Mouse (Mus musculus): Measurements from ENCODE around the gene Ppp1r14c. TPM values are rescaled to one million over a fixed set of nuclear protein-coding genes. Genes with fewer than 3 reads are reported as not detected.

The Ppp1r14c gene
- polyA plus RNA-seq, 1 experiment from 2014 or later = 2.5 TPM

DNA sequence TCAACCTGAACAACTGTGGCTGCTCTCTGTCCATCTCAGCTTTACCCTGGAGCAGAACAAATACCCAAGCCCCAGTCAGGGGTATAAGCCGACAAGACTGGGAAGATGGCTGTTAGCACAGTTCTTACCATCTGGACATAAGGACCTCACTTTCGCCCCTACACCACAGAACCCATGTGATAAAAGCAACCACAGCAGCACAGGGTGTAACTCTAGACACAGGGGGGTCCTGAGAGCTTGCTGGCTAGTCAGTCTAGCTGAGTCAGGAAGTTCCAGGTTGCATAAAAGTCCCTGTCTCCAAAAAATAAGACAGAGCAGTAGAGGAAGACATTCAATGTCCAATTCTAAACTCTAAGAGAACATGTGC lies 142.3 kb downstream of the Ppp1r14c start:
- Histone ChIP-seq H3K4me3 (no peak overlapping the region), H3K27ac (replicated peaks) (no peak overlapping the region)

DNA sequence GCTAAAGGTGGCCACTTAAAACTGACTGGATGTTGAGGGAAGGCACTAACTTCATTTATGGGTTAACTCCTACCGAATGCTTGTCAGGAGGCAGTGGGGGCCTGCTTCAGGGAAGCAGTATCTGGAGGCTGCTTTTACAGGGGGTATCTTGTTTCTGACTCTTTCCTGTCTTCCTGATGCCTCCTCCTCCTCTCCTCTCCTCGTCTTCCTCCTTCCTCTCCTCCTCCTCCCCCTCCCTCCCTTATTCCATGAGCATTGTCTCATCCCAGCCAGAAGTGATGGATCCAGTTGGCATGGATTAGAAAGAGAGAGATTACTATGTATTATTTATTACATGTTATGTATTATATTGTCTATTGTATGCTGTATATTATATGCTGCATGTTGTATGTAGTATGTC lies 142.9 kb downstream of the Ppp1r14c start:
- Histone ChIP-seq H3K9me3 (replicated peaks) (no peaks in the 10 kb centered on the region; the same call in 1 of the 2 replicates), H3K4me1 (no peaks in the 10 kb centered on the region), H3K27ac (replicated peaks) (no peak overlapping the region), H3K4me3 (no peak overlapping the region), H3K27me3 (ENCODE audit: low read depth, poor library complexity, severe bottlenecking) (no peaks in the 10 kb centered on the region), H3K36me3 (no peaks in the 10 kb centered on the region)
- DNase-seq (ENCODE audit: low spot score) = no peak
- WGBS = 70% methylated on average over 2 of the region's 2 CpGs

More for the DNA sequence above, 142.3 kb downstream of the Ppp1r14c start:
- Histone ChIP-seq H3K9me3 (replicated peaks) (no peaks in the 10 kb centered on the region; the same call in 1 of the 2 replicates), H3K4me1 (no peaks in the 10 kb centered on the region), H3K36me3 (no peaks in the 10 kb centered on the region), H3K27me3 (ENCODE audit: low read depth, poor library complexity, severe bottlenecking) (no peaks in the 10 kb centered on the region)
- DNase-seq (ENCODE audit: low spot score) = no peak
- 83% methylated on average over 2 of the region's 2 CpGs for WGBS

DNA sequence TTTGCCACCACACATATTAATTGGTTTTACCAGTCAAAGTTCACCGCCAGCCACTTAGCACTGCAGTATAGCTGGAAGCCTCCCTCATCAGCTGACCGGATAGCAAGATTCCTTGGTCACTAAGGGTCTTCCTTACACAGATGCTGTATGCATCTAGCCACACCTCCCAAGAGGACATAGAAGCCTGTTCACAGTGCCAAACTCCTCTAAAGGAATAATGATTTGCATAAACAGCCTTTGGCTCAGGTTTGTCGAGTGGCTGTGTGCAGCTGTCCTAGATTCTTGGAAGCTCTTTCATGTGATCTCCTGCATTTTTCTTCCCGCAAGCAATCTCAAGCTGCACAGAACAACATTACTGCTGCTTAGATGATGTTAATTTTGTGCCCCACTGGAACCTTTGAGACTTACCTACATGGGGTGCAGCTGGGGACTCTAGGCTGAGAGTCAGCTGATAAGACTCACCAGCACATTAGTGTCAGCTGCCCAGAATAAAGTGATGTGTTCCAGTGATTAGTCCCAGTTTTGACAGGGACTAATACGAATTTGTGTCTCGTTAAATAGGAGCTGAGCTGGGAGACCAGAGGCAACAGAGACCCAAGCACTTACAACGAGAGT lies 143.9 kb downstream of the Ppp1r14c start:
- H3K36me3 ChIP-seq = no peaks in the 10 kb centered on the region
- peaks cover 4% of the 10 kb centered on the region; the same call in 1 of the 2 replicates for H3K4me1 ChIP-seq
- no peak for DNase-seq (ENCODE audit: low spot score)
- H3K9me3 ChIP-seq (replicated peaks) = no peaks in the 10 kb centered on the region; the same call in 1 of the 2 replicates
- H3K27ac ChIP-seq (replicated peaks) = no peak overlapping the region
- no peak overlapping the region for H3K4me3 ChIP-seq
- WGBS = 78% methylated on average over 7 of the region's 7 CpGs
- no peaks in the 10 kb centered on the region for H3K27me3 ChIP-seq (ENCODE audit: low read depth, poor library complexity, severe bottlenecking)

DNA sequence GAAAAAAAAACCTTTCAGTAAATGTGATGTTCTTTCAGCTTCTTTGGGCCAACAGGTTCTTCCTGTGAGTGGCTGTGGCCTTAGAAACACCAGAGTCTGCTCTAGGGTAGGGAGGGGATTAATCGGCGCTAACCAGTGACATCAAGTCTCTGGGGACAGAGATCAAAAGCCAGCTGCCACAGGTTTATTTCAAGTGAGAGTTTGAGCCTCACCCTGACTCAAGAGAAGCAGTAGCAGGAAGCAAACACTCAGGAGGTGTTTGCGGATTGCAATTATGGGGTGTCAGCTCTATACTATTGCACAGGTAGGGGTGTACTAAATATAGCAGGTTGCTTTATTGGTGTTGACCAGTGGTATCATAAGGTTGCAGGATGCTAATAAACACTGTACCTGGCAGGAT lies 144.6 kb downstream of the Ppp1r14c start:
- WGBS = 82% methylated on average over 3 of the region's 3 CpGs
- H3K9me3 ChIP-seq (replicated peaks) = no peaks in the 10 kb centered on the region; the same call in 1 of the 2 replicates
- peaks cover 6% of the 10 kb centered on the region; the same call in 1 of the 2 replicates for H3K4me1 ChIP-seq
- DNase-seq (ENCODE audit: low spot score) = no peak
- H3K27ac ChIP-seq (replicated peaks) = no peak overlapping the region
- no peaks in the 10 kb centered on the region for H3K36me3 ChIP-seq
- no peaks in the 10 kb centered on the region for H3K27me3 ChIP-seq (ENCODE audit: low read depth, poor library complexity, severe bottlenecking)
- H3K4me3 ChIP-seq = no peak overlapping the region

DNA sequence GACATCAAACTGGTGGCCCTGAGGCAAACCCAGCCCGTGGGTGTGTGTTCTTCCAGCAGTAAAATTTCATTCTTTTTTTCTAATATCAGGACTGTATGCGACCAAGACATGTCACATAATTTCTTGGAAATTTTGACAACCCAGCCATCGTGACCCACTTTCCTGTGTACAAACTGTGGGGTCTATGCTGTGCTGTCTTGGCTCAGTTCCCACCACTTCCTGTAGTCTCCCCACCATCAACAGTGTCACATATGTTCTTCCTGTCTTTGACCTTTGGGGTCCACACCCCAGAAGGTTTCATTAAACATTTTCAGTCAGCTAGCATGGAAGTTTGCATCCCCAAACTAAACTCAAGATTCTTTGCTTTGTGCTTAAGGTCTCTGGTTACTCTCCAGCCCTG lies 145.5 kb downstream of the Ppp1r14c start:
- Histone ChIP-seq H3K27ac (replicated peaks) (no peak overlapping the region), H3K9me3 (replicated peaks) (no peaks in the 10 kb centered on the region; the same call in 1 of the 2 replicates), H3K4me1 (peaks cover 6% of the 10 kb centered on the region; the same call in 1 of the 2 replicates), H3K36me3 (no peaks in the 10 kb centered on the region), H3K27me3 (ENCODE audit: low read depth, poor library complexity, severe bottlenecking) (no peaks in the 10 kb centered on the region), H3K4me3 (no peak overlapping the region)
- WGBS = 79% methylated on average over 3 of the region's 3 CpGs
- DNase-seq (ENCODE audit: low spot score) = no peak

DNA sequence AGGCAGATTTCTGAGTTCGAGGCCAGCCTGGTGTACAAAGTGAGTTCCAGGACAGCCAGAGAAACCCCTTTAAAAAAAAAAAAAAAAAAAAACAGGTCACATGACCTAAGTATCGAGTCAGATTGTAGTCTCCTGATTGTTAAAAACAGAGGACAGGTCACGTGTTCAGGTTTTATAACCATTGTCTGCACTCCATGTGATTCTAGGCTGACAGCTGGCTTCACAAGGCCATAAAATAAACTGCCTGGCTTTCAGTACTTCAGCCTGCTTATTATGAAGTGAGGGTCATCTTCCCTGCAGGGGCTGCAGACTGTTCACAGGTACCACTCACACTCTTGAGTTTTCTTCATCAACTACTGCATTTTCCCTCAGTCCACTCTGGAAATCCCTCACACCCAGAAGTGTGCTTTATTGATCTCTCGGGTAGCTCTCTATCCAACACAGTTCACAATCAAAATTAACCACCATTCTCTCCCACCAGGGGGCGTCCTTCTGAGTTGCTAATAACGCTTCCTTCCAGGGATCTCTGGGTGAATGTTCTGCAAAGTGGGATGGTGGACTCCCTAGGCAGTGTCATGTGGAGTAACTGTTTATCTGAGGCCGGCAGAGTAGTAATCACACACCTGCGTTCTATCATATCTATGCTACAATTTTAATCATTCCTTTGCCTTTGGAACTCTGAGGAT lies 146.9 kb downstream of the Ppp1r14c start:
- Histone ChIP-seq H3K27me3 (ENCODE audit: low read depth, poor library complexity, severe bottlenecking) (no peaks in the 10 kb centered on the region), H3K4me3 (no peak overlapping the region), H3K27ac (replicated peaks) (no peak overlapping the region), H3K9me3 (replicated peaks) (no peaks in the 10 kb centered on the region; the same call in 1 of the 2 replicates), H3K4me1 (peaks cover 6% of the 10 kb centered on the region; the same call in 1 of the 2 replicates), H3K36me3 (no peaks in the 10 kb centered on the region)
- WGBS = 76% methylated on average over 8 of the region's 8 CpGs
- DNase-seq (ENCODE audit: low spot score) = peak; percentile 23

DNA sequence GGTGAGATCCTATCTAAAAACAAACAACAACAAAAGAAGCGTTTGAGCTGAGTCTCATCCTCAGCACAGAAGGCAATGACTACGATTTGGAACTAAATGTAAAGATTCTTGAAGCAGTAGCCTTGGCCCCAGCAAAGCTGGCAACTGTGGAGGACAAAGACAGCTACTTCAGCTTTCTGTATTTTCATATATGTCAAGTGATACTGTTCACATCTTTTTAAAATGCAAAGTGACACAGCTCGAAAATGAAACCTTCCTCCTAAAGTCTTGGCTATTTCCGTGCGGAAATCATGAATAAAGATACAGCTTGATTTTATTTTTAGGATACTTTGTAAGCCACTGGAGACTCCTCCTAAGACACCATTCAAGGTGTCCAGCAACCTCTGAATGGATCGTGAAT lies 148.1 kb downstream of the Ppp1r14c start:
- Histone ChIP-seq H3K27me3 (ENCODE audit: low read depth, poor library complexity, severe bottlenecking) (no peaks in the 10 kb centered on the region), H3K27ac (replicated peaks) (no peak overlapping the region), H3K4me3 (no peak overlapping the region), H3K36me3 (no peaks in the 10 kb centered on the region), H3K9me3 (replicated peaks) (no peaks in the 10 kb centered on the region), H3K4me1 (peaks cover 6% of the 10 kb centered on the region; the same call in 1 of the 2 replicates)
- no peak for DNase-seq (ENCODE audit: low spot score)
- 74% methylated on average over 6 of the region's 6 CpGs for WGBS

Small RNA genes within 50 kb of the gene (microRNA-seq; reads per million reads assigned to microRNA genes)
- not detected for gene Gm24482

Other genes starting within 250 kb of the Ppp1r14c start
- not detected in 2 replicates for gene H60c, start 98.3 kb upstream of the Ppp1r14c start, polyA plus RNA-seq (2016; fragmentation: Nextera tagmentation; extraction: Ambion mirVana)
- gene Iyd, start 174.2 kb downstream of the Ppp1r14c start, polyA plus RNA-seq (2016; fragmentation: Nextera tagmentation; extraction: Ambion mirVana) = not detected in 2 replicates